Mouse (Mus musculus) stomach, embryonic 16.5 days (tissue): ENCODE data around the gene Zfp385b. TPM values are rescaled to one million over a fixed set of nuclear protein-coding genes. Genes with fewer than 3 reads are reported as not detected.

Experiments
- ATAC-seq: fragments of 200-750 bp; cut with Nextera tagmentation; 2 replicates; pipeline ENCODE4 v1.8.0; 2017; ENCODE audit warnings: moderate number of reproducible peaks, moderate TSS enrichment; ENCODE audit not compliant: insufficient read depth, low FRiP score
- H3K27ac ChIP-seq: fragments of 300-500 bp; sonication (generic); 2 replicates; pipeline ENCODE4 v1.5.1; 2014; ENCODE audit warnings: low read length
- H3K27me3 ChIP-seq: fragments of 300-500 bp; sonication (generic); 2 replicates; pipeline ENCODE4 v1.6.1; 2014; ENCODE audit warnings: low read length, control low read depth, mixed read lengths; ENCODE audit not compliant: control insufficient read depth, insufficient read depth
- H3K36me3 ChIP-seq: fragments of 300-500 bp; sonication (generic); 2 replicates; pipeline ENCODE4 v1.6.1; 2014; ENCODE audit warnings: low read length; ENCODE audit not compliant: control insufficient read depth, insufficient read depth
- H3K4me1 ChIP-seq: fragments of 300-500 bp; sonication (generic); 2 replicates; pipeline ENCODE4 v1.6.1; 2014; ENCODE audit warnings: low read length, control low read depth, mixed read lengths; ENCODE audit not compliant: control insufficient read depth, insufficient read depth
- H3K4me2 ChIP-seq: fragments of 300-500 bp; sonication (generic); 2 replicates; pipeline ENCODE4 v1.6.1; 2014; ENCODE audit warnings: low read depth, low read length, mixed read lengths
- H3K4me3 ChIP-seq: fragments of 300-500 bp; sonication (generic); replicated peaks from 2 replicates; pipeline ENCODE4 v1.5.1; 2014; ENCODE audit warnings: mild to moderate bottlenecking, low read length
- H3K9ac ChIP-seq: fragments of 300-500 bp; sonication (generic); 2 replicates; pipeline ENCODE4 v1.6.1; 2014; ENCODE audit warnings: low read length
- H3K9me3 ChIP-seq: fragments of 300-500 bp; sonication (generic); replicated peaks from 2 replicates; pipeline ENCODE4 v1.6.1; 2016; ENCODE audit warnings: low read length, control low read depth; ENCODE audit not compliant: control insufficient read depth
- WGBS: fragments of 180-500 bp; shearing (Covaris S2); extraction: QIAGEN DNeasy Blood & Tissue Kit; methylation state at CpG from one replicate; pipeline ENCODE4 v1.1.7; 2014; 5-methylcytosine and 5-hydroxymethylcytosine counted together
- polyA plus RNA-seq: library from polyadenylated mRNA; unstranded; fragments of >200 nt; fragmentation: Nextera tagmentation; extraction: Ambion mirVana; gene quantifications from 2 replicates; pipeline ENCODE4 v1.2.1, GENCODE M21; 2015

Gene Zfp385b
- polyA plus RNA-seq, 1 experiment from 2014 or later, result 5.6 TPM

DNA sequence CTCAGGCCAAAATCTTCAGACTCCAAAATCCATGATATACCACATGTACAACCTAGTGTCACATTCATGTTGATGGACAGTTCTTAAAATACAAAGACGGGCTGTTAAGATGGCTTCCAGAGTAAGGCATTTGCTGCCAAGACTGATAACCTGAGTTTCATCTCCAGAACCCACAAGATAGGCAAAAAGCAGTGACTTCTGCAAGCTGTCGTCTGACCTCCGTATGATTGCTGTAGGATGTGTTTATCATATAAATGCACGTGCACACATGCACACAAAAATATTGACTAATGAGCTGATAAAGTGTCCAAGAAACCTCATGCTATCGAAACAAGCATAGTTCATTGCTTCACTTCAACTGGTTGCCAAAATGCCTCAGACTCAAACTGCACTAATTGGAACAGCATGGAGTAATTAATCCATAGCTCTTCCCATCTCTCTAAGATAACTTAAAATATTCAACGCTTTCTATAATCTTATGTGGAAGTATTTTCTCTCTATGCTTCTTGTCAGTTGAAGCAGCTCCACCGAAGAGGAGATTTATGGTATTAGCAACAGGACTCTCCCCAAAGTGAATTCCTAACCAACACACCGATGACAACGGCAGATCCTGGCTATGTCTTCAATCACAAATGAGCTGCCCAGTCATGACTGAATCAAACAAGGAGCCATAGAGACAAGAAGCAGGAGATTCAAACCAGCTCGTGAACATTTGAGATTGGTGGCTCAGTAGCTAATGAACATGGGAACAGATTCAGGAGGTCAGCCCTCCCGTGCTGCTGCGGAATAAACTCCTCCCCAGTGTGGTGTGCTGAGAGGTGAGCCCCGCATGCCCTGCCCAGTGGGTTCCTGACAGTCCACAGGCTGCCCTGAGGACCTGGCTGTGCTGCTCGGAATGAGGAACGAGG lies 251.7 kb downstream of the Zfp385b start:
- H3K4me2 ChIP-seq, result no peak overlapping the region
- 0 out of 2 replicates have a peak, but pooled peaks cover 5% of the 10 kb centered on the region for H3K4me1 ChIP-seq
- no peak overlapping the region for H3K4me3 ChIP-seq
- 70% methylated on average over 15 of the region's 15 CpGs for WGBS
- H3K27ac ChIP-seq, result no peak overlapping the region
- no peak overlapping the region for H3K9ac ChIP-seq
- no peaks in the 10 kb centered on the region for H3K9me3 ChIP-seq
- ATAC-seq, result no peak
- H3K27me3 ChIP-seq, result no peaks in the 10 kb centered on the region
- no peaks in the 10 kb centered on the region for H3K36me3 ChIP-seq

DNA sequence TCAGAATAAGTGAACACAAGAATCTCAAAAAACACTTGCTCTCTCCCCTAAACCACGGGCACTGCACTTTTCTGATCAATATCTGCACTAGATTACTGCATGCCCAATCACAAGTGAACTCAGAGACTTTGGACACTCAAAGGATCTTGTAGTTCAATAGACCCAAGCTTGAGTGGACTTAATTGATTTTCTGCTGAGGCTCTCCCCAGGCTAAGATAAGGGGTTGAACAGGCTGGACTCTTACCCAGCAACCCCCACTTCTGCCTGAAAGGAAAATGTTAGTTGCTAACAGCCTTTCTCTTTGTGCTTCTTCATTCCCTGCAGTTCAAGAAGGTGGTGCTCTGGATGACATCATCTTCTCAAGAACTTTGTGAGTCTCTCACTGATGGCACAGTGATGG lies 255.7 kb downstream of the Zfp385b start:
- ATAC-seq, result no peak
- WGBS, result 52% methylated on average over 1 of the region's 1 CpGs
- Histone ChIP-seq H3K36me3 (no peaks in the 10 kb centered on the region), H3K4me1 (no peaks in the 10 kb centered on the region), H3K4me3 (no peak overlapping the region), H3K9ac (no peak overlapping the region), H3K4me2 (no peak overlapping the region), H3K27ac (no peak overlapping the region), H3K9me3 (no peaks in the 10 kb centered on the region), H3K27me3 (no peaks in the 10 kb centered on the region)

DNA sequence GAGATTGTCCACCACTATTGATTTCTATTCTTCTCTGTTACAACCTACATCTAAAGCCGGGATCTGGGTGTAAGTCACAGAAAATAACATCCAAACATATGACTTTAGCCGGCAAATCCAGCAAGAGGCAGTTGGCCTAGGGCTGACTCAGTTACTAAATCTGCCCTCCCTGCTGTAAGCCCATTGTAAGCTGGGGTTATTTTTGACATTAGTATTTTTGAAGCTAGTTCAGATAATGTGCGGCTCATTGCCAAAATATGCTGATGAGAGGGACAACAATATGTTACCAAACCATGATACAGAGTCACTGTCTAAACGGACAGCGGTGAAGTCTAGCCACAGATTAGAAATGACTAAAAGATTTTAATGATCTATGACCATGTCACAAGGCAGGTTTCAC lies 257.5 kb downstream of the Zfp385b start:
- Histone ChIP-seq H3K27ac (no peak overlapping the region), H3K4me1 (no peaks in the 10 kb centered on the region), H3K9me3 (no peaks in the 10 kb centered on the region), H3K36me3 (no peaks in the 10 kb centered on the region), H3K27me3 (no peaks in the 10 kb centered on the region), H3K4me2 (no peak overlapping the region), H3K4me3 (no peak overlapping the region), H3K9ac (no peak overlapping the region)
- no peak for ATAC-seq
- WGBS, result 90% methylated on average over 5 of the region's 5 CpGs

DNA sequence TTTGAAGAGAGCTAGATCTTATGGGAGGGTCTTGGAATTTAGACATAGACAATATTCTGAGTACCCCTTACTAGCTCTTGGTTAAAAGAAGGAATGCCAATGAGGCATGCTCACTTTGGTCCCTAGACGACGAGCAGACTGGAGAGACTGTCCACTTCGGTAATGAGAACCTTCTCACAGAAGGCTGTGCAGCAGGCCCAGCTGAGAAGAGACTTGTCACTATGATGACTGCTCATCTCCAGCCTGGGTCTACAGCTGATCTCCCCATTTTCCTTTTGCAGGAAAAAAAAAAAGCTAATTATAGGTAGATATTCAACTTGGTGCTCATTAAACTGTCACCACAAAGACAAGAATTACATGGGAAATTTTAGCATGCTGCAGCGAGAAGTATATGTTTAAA lies 262.5 kb downstream of the Zfp385b start:
- no peaks in the 10 kb centered on the region for H3K27me3 ChIP-seq
- no peak for ATAC-seq

DNA sequence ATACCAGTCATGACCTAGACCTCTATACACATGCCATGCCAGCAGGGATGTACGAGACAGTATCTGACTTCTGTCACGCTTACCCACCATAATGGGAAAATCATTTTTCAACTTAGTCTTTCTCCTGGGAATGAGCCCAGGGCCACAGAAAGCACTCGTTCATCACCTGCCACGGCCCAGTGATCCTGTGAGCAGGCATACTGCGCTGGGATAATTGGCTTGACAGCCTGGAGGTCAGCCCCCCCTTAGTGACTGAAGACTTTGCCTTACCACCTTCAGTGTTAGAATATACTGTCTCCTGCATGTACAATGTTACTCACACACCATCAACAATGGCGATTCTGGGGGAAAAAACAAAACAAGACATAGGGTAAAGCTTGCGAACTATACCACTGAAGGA lies 263.5 kb downstream of the Zfp385b start:
- Histone ChIP-seq H3K4me1 (no peaks in the 10 kb centered on the region), H3K36me3 (no peaks in the 10 kb centered on the region), H3K4me3 (no peak overlapping the region), H3K27me3 (no peaks in the 10 kb centered on the region), H3K27ac (no peak overlapping the region), H3K4me2 (no peak overlapping the region), H3K9me3 (no peaks in the 10 kb centered on the region), H3K9ac (no peak overlapping the region)
- ATAC-seq, result no peak
- 73% methylated on average over 7 of the region's 7 CpGs for WGBS

More for the DNA sequence above, 262.5 kb downstream of the Zfp385b start:
- Histone ChIP-seq H3K9me3 (no peaks in the 10 kb centered on the region), H3K4me2 (no peak overlapping the region), H3K4me1 (no peaks in the 10 kb centered on the region), H3K27ac (no peak overlapping the region), H3K9ac (no peak overlapping the region), H3K4me3 (no peak overlapping the region), H3K36me3 (no peaks in the 10 kb centered on the region)
- WGBS, result 88% methylated on average over 4 of the region's 4 CpGs

DNA sequence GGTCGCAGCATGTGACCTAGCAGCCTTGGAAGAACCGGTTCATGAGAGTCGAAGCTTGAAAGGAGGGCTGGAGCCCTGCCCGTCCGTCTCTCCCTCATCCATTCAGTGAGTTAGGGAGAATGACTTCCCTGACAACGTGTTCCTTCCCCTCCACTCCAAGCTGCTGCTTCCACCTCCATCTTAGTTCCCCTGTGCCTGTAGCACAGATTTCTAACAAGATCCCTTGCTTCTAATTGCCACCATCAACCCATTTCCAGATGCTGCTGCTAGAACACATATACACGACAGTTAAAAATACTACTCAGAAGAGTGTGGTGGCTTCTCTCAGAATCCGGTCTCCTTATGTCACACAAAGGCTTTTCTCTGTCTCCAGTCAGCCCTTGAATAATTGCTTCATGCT lies 266.8 kb downstream of the Zfp385b start:
- H3K9me3 ChIP-seq, result no peaks in the 10 kb centered on the region
- H3K27ac ChIP-seq, result no peak overlapping the region
- ATAC-seq, result no peak
- no peaks in the 10 kb centered on the region for H3K4me1 ChIP-seq
- no peak overlapping the region for H3K4me2 ChIP-seq
- 37% methylated on average over 8 of the region's 8 CpGs for WGBS
- no peaks in the 10 kb centered on the region for H3K36me3 ChIP-seq
- H3K27me3 ChIP-seq, result no peaks in the 10 kb centered on the region
- H3K9ac ChIP-seq, result no peak overlapping the region
- H3K4me3 ChIP-seq, result no peak overlapping the region

DNA sequence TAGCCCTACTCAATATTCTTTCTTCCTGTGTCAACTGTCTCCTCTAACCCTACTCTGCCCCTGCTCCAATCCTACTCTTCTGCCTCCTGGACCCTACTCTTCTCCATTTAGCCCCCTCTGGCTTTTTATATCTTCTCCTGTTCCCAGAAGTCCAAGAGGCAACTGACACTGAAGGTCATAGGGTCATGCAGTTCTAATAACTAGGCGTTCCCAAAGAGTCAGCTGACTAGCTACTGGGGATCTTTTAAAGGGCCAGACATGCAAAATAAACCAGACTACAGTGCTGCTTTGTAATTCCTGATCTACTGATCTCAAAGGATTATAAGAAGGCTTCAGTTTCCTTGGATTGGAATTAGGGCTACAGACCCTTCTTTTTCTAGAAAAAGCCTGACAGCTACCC lies 276.1 kb downstream of the Zfp385b start:
- Histone ChIP-seq H3K4me3 (no peak overlapping the region), H3K4me2 (no peak overlapping the region), H3K27me3 (no peaks in the 10 kb centered on the region), H3K9ac (no peak overlapping the region), H3K9me3 (no peaks in the 10 kb centered on the region), H3K36me3 (no peaks in the 10 kb centered on the region), H3K27ac (no peak overlapping the region), H3K4me1 (no peaks in the 10 kb centered on the region)
- WGBS, result 17% methylated on average over 1 of the region's 1 CpGs
- ATAC-seq, result no peak

DNA sequence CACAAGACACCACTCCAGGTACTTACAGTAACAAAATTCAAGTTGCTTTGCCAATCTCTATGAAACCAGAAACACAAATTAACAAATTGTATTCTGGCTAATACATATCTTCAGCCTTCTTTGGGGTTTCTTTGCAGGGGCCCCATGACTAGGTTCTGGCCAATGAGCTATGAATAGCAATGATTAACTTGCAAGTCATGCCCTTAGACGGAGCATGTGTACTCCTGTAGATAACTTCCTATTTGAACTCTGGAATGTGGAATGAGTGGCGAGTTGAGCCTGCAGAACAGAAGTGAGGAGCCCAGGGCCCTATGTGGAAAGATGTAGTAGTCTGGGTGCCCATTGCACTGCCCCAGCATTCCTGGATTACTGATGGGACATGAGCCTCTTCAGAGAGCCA lies 276.8 kb downstream of the Zfp385b start:
- peak; percentile 76; the same call in 1 of the 2 replicates for ATAC-seq
- no peak overlapping the region for H3K27ac ChIP-seq

DNA sequence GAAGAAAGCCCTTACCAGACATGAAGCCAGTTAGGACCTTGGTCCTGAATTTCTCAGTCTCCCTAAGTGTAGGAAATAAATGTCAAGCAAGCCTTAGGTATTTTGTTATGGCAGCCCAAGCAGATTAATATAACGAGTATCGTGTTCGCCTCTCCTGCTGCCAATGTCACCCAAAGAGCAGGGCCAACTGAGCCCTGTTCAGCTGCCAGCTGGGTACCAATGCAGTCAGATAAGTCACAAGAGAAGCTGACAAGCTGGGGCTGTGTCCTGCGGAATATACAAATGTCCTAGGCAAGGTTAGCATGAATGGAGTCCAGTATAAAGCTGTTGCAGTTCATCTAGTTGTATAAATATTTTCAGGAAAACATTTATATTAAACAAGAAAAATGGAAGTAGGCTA lies 277.8 kb downstream of the Zfp385b start:
- H3K4me3 ChIP-seq, result no peak overlapping the region
- H3K27ac ChIP-seq, result no peak overlapping the region
- H3K9me3 ChIP-seq, result no peaks in the 10 kb centered on the region
- no peaks in the 10 kb centered on the region for H3K36me3 ChIP-seq
- H3K4me1 ChIP-seq, result no peaks in the 10 kb centered on the region
- no peak overlapping the region for H3K9ac ChIP-seq
- no peak for ATAC-seq
- H3K4me2 ChIP-seq, result no peak overlapping the region
- 84% methylated on average over 4 of the region's 4 CpGs for WGBS
- H3K27me3 ChIP-seq, result no peaks in the 10 kb centered on the region

More for the DNA sequence above, 276.8 kb downstream of the Zfp385b start:
- H3K9me3 ChIP-seq, result no peaks in the 10 kb centered on the region
- no peaks in the 10 kb centered on the region for H3K36me3 ChIP-seq
- 41% methylated on average over 2 of the region's 2 CpGs for WGBS
- H3K9ac ChIP-seq, result no peak overlapping the region
- H3K4me2 ChIP-seq, result no peak overlapping the region
- H3K4me3 ChIP-seq, result no peak overlapping the region
- no peaks in the 10 kb centered on the region for H3K27me3 ChIP-seq
- H3K4me1 ChIP-seq, result no peaks in the 10 kb centered on the region
